Mouse (Mus musculus) layer of hippocampus, postnatal 10 days (tissue): ENCODE measurements at regions not wholly inside any gene's neighbourhood (a gene's known extent, or its start where the extent isn't known, plus 50 kb on each side); places are given as distances from the start of the nearest gene placed in this dataset.

Experiments
- DNase-seq, 2 experiments: peaks; one replicate each; pipeline ENCODE4 v3.0.0; 2021; ENCODE audit warnings: low spot score in 2 of 2

GRCm38 (mm10) chr3:60409283-60409633 is 63.4 kb upstream of the Mbnl1 start:
- DNase-seq, result no peak

DNA sequence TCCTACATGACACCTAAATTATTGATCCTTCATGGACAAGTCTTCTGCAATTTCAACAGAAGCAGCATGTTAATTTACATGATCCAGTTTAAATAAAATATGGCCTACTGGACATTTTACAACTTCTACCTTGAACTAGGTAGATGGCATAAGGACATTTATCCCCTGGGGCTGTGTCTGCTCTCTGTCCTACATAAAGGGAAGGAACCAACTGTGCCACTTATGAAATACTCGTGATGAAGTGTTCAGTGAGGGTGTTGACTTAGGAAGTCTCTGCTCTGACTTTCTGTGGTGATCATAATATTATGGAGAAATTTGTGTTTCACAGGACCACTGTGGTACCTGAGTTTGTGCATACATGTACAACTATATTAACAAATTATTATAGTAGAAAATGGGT is 60.9 kb upstream of the Mbnl1 start:
- DNase-seq, result no peak

GRCm38 (mm10) chr3:60412206-60412605 is 60.4 kb upstream of the Mbnl1 start:
- no peak for DNase-seq

- DNase-seq, result no peak
These were observed 58.9 kb upstream of the Mbnl1 start for GRCm38 (mm10) chr3:60413749-60414148.

DNA sequence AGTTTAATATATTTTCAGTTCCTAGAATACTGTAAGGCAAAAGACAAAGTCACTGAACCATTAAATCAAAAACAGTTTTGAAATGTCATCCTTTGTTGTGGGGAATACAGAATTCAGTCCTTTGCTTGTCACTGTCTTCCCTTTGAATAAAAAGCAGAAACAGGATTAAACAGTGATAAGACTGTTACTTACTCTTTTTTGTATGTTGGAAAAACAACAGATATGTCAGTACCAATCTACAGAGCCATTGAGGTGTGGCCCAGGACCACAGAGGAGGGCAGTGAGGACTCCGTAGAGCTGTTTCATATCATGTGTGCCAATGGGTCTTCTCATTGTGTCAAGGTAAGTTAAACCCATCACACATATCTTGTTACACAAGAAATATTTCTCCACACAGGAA is 55.6 kb upstream of the Mbnl1 start:
- no peak for DNase-seq

GRCm38 (mm10) chr3:60418652-60419051 is 54.0 kb upstream of the Mbnl1 start:
- DNase-seq, result no peak

DNA sequence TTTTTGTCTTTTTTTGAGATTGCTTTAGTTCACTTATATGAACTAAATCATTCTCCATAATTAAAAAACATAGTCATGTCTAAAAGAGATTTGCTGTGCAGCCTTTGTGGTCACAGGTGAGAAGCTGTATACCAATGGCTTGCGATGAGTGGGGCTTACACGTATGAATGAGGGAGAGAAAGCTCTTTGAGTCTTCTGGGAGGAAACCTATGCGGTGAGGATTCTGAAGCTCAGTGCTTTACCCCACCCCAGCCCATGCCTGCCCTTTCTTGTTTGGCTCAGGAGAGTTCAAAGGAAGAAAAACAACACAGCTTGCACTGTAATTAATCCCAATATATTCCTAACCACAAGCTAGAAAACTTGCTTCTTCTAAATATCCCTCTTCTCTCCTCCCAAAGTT is 53.4 kb upstream of the Mbnl1 start:
- DNase-seq, result no peak
